Mouse (Mus musculus) embryonic fibroblast, embryonic 13.5 days (primary cell): Measurements from ENCODE around the gene Gm10721. TPM values are rescaled to one million over a fixed set of nuclear protein-coding genes. Genes with fewer than 3 reads are reported as not detected.

Experiments
- polyA plus RNA-seq: library from polyadenylated mRNA; stranded (reverse); fragments of >200 nt; gene quantifications from 2 replicates; pipeline ENCODE4 v1.2.4, GENCODE M21; 2011; ENCODE audit warnings: low read depth; ENCODE audit not compliant: missing spikeins, insufficient read length

Gm10721 gene
- polyA plus RNA-seq, 1 experiment, result not detected

Other genes with a start within 250 kb of the Gm10721 start
- not detected in 2 replicates for gene Gm10722, start 12.2 kb upstream of the Gm10721 start, polyA plus RNA-seq
- gene Gm11168, start 9.8 kb upstream of the Gm10721 start, polyA plus RNA-seq, result 0.78 and 2.1 TPM in 2 replicates
- gene Gm10720, start 2.5 kb downstream of the Gm10721 start, polyA plus RNA-seq, result not detected in 2 replicates
- 4.0 TPM in 1 of 2 replicates, not detected in the other for gene Gm10719, start 4.3 kb downstream of the Gm10721 start, polyA plus RNA-seq
- gene Gm10718, start 10.4 kb downstream of the Gm10721 start, polyA plus RNA-seq, result not detected in 2 replicates
- 0.80 TPM in 1 of 2 replicates, not detected in the other for gene Gm10717, start 12.3 kb downstream of the Gm10721 start, polyA plus RNA-seq
- gene Gm17535, start 21.5 kb downstream of the Gm10721 start, polyA plus RNA-seq, result not detected in 2 replicates
- gene Gm10715, start 23.7 kb downstream of the Gm10721 start, polyA plus RNA-seq, result not detected in 2 replicates